Mouse (Mus musculus) natural killer cell, adult 2 months (primary cell): ENCODE results near the gene Ksr1.

Source experiments
- DNase-seq, 2 experiments: peaks; one replicate each; pipeline ENCODE4 v3.0.0; 2022; ENCODE audit warnings: low spot score in 2 of 2

The Ksr1 gene

DNA sequence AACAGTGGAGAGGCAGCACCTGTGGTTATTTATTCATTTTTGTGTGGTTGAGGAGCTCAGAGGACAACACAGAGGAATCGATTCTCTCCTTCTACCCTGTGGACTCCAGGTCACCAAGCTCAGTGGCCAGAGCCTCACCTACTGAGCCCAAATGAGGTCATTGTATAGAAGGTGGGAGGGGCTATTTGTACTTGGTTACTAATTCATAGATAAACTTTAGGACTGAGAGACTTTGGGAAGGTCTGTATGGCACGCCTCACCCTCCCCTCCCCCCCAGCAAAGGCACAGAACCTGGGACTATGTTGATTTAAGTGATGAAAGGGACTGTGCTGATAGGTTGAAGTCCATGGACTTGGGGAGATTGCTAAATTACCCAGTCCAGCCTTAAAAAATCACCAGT is 164.2 kb downstream of the Ksr1 start:
- DNase-seq, result no peak

DNA sequence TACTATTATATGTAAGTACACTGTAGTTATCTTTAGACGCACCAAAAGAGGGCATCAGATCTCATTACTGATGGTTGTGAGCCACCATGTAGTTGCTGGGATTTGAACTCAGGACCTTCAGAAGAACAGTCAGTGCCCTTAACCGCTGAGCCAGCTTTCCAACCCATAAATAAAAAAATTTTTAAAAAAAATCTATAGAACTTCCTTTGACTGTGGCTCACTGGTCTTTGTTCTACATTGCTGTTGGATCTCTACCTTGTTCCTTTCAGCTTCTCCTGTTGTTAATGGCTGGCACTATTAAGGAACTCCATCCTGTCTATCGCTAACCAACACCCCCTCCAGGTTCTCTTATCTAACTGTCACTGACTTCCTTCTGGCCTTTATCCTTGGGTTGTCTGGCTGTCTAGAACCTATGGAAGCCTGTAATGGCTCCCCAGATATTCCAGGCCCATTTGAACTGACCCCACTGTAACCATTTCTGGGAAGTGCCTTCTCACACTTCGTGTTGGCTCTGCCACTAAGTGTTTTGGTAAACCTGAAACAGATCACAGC is 166.0 kb downstream of the Ksr1 start:
- no peak for DNase-seq

DNA sequence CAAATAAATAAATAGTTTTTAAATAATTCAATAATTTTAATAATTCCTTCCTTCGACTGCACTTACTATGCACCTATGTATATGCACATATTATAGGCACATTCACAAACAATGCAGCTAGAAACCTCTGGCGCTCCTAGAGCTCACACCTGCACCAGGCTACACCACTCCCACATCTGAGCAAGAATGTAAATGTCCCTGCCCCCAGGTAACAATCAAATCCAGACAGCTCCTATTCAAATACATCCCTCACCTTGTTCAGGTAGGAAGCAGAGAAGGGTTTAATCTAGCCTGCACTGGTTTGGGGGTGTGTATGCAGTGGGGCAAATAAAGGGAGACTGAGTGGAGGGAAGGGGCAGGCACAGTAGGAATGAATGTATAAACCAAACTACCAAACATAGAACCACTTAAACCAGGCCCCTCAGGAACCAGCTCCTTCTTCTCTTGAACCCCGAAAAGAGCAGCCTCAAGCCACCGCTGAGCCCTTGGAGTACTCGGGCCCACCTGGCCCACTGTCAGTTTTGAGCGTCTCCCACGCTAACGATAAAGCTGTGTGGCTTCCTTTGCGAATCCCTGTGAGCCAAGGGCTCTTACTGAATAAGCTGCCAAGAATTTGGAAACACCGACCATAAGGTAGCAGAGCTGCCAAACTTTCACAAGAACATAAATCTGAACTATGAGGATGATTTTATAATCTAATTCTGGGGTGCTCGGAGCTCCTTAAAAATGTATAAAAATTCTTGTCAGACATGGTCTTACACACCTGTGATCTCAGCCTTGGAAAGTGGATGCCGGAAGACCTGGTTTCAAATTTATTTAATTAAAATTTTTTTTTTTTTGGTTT is 167.8 kb downstream of the Ksr1 start:
- DNase-seq, result no peak

DNA sequence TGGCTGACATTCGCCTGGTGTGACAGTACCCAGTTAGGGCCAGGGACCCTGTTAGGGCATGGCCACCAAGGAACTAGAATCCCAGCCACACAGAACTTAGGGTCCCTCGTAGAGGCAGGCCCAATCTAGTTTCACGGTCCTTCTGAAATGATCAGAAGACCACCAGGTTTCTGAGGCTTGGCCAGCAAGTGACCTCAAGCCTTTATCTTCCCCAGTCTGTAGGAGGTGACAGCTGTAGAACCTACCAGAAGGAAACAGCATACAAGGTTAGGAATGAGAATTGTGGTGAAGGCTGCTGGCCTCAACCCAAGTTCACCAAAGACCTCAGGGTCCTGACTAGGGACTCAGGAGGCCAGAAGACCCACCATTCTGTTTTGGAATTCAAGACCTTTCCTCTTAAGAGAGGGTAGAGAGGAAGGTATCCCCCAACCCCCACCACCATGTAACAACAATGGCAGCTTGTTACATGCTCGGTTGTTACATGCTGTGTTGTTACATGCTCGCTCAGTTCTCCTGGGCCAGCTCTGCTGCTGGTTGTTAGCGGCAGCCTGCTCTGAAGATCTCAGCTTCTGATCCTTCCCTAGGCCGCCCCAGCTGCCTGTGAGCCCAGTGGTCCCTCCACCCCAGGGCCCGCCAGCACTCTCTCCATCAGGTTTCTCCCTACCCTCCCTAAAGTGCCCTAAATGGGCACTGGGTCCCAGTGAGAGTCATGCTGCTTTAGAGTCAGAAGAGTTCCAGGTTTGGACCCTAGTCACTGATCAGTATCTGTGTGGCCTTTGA is 169.3 kb downstream of the Ksr1 start:
- no peak for DNase-seq

DNA sequence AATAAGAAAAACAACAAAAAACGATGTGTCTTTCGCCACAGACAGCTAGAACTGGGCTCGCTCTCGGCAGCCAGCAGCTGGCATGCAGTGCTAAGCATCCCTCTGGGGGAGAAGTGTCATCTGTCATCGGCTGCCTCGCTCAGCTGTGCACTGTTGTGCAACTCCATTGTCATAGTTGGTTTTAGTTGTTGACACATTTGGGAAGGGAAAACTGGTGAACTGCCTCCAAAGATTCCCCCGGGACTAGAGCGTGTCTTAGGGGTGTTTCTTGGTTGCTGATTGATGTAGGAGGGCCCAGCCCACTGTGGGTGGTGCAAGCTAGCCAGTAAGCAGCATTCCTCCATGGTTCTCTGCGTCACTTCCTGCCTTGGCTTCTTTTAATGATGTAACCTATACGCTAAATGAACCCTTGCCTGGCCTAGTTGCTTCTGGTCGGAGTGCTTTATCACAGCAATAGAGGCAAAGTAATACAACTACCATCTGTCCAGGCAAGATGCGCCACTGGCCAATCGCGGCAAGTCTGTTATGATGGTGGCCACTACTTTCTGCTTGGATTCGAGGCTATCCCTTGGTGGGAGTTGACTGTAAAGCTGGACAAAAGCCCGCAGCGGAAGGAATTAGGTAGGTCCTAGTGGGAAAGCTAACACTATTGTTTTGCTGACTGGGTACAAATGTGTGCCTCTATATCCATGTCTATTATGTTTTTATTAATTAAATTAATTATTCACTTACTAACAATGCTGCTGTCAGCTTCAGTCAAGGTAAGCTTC is 172.6 kb downstream of the Ksr1 start:
- no peak for DNase-seq

DNA sequence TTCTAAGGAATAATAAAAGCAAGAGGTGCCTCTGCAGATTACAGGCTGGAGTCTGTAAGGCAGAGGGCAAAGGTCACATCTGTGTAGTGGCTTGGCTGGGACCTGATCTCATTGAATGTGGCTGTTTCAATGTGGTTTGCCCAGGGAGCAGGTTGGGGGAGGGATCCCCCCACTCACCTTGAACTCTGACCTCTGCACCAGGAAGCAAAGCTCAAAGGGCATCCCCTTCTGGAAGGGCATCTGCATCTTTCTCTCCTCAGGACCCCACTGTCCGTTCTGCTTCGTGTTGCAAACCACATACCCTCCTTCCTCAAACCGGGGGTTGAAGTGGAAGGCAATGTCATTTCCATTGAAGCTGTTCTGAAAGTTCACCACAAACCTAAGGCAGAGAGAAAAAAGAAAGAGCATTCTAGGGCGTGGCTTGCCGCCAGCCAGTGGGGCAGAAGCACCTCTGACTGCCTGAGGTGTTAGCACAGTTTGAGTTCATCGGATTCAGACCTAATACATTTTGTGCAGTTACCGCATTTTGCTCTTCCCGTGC is 173.3 kb downstream of the Ksr1 start:
- DNase-seq, result no peak

DNA sequence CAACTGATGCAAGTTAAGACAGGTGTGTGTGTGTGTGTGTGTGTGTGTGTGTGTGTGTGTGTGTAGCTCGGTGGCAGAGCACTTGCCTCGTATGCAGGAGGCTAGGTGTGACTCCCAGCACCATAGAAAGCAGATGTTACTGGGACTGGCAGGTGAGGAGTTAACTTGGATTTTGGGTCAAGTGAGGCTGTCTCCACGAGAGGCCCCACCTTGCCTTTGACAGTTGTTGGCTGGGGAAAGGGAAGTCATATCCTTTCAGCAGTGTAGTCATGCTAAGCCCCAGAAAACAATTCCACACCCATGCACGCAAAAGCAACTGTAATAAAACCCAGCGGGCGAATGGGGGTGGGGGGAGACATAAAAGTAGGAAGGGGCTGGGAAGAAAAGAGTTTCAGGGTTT is 173.9 kb downstream of the Ksr1 start:
- no peak for DNase-seq

DNA sequence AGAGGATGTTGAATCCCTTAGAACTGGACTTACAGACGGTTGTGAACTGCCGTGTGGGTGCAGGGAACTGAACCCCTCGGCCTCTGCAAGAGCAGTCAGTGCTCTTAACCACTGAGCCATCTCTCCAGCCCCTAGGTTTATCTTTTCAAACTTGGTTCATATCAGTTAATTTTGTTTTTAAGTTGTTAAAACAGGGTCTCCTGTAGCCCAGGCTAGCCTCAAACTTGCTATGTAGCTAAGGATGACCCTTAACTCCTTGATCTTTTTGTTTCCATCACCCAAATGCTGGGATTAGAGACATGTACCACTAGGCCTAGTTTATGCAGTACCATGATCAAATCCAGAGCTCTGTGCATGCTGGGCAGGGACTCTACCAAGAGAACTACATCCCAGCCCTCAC is 174.5 kb downstream of the Ksr1 start:
- no peak for DNase-seq

DNA sequence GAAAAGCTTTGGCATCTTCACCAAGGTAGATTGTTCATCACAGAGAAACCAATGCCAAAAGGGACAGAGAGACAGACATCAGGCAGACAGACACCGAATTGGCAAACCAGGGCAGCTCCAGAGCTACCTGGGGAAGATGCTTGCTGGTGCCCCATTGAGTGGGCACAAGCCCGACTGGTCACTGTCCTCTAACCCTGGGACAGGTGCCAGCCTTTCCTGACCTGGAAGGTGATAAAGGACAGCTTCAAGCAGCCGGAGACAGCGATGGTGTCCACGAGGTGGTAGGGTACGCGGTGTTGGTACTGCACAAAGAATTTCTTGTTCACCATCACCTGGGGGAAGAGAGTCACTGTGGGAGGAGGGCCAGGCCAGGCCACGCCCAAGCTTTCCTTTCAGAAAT is 175.1 kb downstream of the Ksr1 start:
- no peak for DNase-seq

DNA sequence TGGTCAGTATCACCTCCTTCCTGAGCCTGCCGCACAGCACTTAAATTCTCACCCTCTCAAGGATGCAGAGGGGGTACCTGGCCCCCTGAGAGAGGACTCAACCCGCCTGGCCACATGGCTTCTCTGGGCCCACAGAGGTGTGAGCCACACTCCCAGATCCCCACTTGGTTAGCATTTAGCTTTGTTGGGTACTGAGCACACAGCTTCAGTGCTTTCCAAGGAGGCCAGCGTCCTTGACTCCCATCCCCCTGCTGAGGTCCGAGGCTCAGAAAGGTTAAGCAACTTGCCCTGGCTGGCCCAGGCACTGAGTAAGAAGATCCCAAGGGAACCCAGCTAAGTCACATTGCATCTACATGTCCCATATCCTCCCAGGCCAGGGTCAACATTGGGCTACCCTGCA is 178.1 kb downstream of the Ksr1 start:
- no peak for DNase-seq

DNA sequence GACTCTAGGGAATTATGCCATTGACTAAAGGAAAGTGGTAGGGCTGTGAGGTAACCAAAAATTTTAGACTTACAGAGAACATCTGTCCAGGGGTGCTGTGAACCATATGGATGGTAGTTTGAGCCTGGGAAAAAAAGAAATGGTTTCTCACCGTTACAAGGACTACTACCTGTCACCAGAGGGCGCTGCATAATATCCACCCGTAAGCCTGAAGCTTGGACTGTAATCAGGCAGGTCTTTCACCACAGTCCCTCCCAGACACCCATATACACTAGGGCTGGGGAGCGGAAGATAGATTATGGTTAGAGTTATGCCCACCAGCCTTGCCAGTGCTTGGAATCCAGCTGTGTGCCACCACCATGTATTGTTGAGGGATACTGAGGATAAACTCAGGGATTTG is 178.8 kb downstream of the Ksr1 start:
- DNase-seq, result peak; percentile 44 to 53
